Mouse (Mus musculus): ENCODE data around the gene Uqcc1.

DNA sequence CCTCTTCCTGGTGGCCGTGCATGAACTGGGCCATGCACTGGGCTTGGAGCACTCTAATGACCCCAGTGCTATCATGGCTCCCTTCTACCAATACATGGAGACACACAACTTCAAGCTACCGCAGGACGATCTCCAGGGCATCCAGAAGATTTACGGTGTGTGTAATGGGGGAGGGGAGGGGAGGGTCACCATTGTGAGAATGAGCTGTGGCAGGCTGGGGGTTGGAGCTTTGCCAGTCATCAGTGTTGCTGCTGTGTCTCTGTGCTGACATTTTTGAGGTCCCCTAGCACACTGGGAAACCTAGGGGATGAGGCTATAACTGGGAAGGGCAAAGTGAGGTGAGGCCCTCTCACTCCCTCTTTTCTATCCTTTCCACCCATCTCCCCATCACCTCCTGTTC is 122.7 kb downstream of the Uqcc1 start:
- TF ChIP-seq POLR2A (IDR thresholded peaks at IDR 0.05; ENCODE audit: low read depth, low read length) (no peak), CTCF (IDR thresholded peaks at IDR 0.05; ENCODE audit: extremely low read depth, insufficient read depth, insufficient read length, insufficient replicate concordance) (no peak)
